Mouse (Mus musculus) CH12.LX (cell line): ENCODE data around the gene Tmem100. TPM values are rescaled to one million over a fixed set of nuclear protein-coding genes. Genes with fewer than 3 reads are reported as not detected.

ENCODE experiments used
- DNase-seq: peaks from one replicate; pipeline ENCODE4 v3.0.0-alpha.2; 2013; ENCODE audit errors: extremely low read depth
- H3K27ac ChIP-seq: 2 replicates; pipeline ENCODE4 v1.5.1; 2012; ENCODE audit warnings: low read depth, mild to moderate bottlenecking, control low read depth, moderate library complexity; ENCODE audit not compliant: insufficient read depth
- H3K27me3 ChIP-seq: replicated peaks from 2 replicates; pipeline ENCODE3; 2012; ENCODE audit warnings: inconsistent platforms
- H3K36me3 ChIP-seq, 2 experiments: replicated peaks in 1 of 2; 2 replicates each; pipeline versions ENCODE3 to v1.6.1; 2012; ENCODE audit warnings: inconsistent platforms in 1 of 2, low read length in 1 of 2, mild to moderate bottlenecking in 1 of 2, mixed read lengths in 1 of 2, moderate library complexity in 1 of 2; ENCODE audit not compliant: control insufficient read depth in 1 of 2, insufficient read depth in 1 of 2
- H3K4me1 ChIP-seq, 2 experiments: 2 replicates each; pipeline ENCODE4 v1.6.1; 2012; ENCODE audit warnings: inconsistent platforms in 1 of 2, moderate library complexity in 1 of 2; ENCODE audit not compliant: insufficient read depth in 2 of 2, control insufficient read depth in 1 of 2
- H3K4me2 ChIP-seq: 2 replicates; pipeline ENCODE4 v1.6.1; 2012; ENCODE audit warnings: low read depth, mild to moderate bottlenecking, control low read depth; ENCODE audit not compliant: poor library complexity, insufficient read depth, severe bottlenecking
- H3K4me3 ChIP-seq, 3 experiments: fragments of 150-350 bp in 1 of 3; sonication (generic) in 1 of 3; replicated peaks in 1 of 3; 2 replicates each; pipeline versions ENCODE3 to v1.5.1; 2011 to 2012; ENCODE audit warnings: low read depth in 2 of 3, low read length in 2 of 3, mild to moderate bottlenecking in 2 of 3, moderate library complexity in 2 of 3, control low read depth in 1 of 3, improper control_type of control experiment in 1 of 3, inconsistent platforms in 1 of 3, mixed read lengths in 1 of 3; ENCODE audit not compliant: poor library complexity in 1 of 3
- H3K79me2 ChIP-seq: replicated peaks from 2 replicates; pipeline ENCODE4 v1.6.1; 2012; ENCODE audit warnings: mild to moderate bottlenecking, moderate library complexity; ENCODE audit not compliant: control insufficient read depth, poor library complexity, insufficient read depth, severe bottlenecking; ENCODE audit errors: extremely low read depth
- H3K9ac ChIP-seq: 2 replicates; pipeline ENCODE4 v1.6.1; 2012; ENCODE audit warnings: low read depth, mild to moderate bottlenecking, control low read depth, moderate library complexity; ENCODE audit not compliant: insufficient read depth
- H3K9me3 ChIP-seq: replicated peaks from 2 replicates; pipeline ENCODE3; 2012; ENCODE audit warnings: low read length, inconsistent platforms, mixed read lengths
- BHLHE40 ChIP-seq: IDR thresholded peaks from 2 replicates; pipeline ENCODE4 v1.6.1; 2011; ENCODE audit warnings: mild to moderate bottlenecking, low read depth, low read length, improper control_type of control experiment
- CHD2 ChIP-seq: IDR thresholded peaks from 2 replicates; pipeline ENCODE4 v1.6.1; 2011; ENCODE audit warnings: low read length, improper control_type of control experiment
- CTCF ChIP-seq, 2 experiments: IDR thresholded peaks in 1 of 2; conservative IDR thresholded peaks in 1 of 2; 2 replicates each; pipeline ENCODE4 v1.5.1; 2011 to 2012; ENCODE audit warnings: low read depth in 2 of 2, low read length in 2 of 2, improper control_type of control experiment in 1 of 2, inconsistent platforms in 1 of 2, mild to moderate bottlenecking in 1 of 2, moderate library complexity in 1 of 2
- ELF1 ChIP-seq: IDR thresholded peaks from 2 replicates; pipeline ENCODE4 v1.6.1; 2014; ENCODE audit warnings: low read depth, mild to moderate bottlenecking, inconsistent platforms, low read length, improper control_type of control experiment
- ETS1 ChIP-seq: conservative IDR thresholded peaks from 2 replicates; pipeline ENCODE4 v1.6.1; 2012; ENCODE audit warnings: low read depth, mild to moderate bottlenecking, inconsistent platforms, low read length, improper control_type of control experiment, moderate library complexity
- IRF4 ChIP-seq: IDR thresholded peaks from 2 replicates; pipeline ENCODE4 v1.6.1; 2014; ENCODE audit warnings: low read depth, mild to moderate bottlenecking, inconsistent platforms, low read length, improper control_type of control experiment
- JUN ChIP-seq: IDR thresholded peaks from 2 replicates; pipeline ENCODE4 v1.6.1; 2011; ENCODE audit warnings: low read depth, mild to moderate bottlenecking, low read length, improper control_type of control experiment, moderate library complexity; ENCODE audit not compliant: insufficient read depth
- KAT2A ChIP-seq: IDR thresholded peaks from 2 replicates; pipeline ENCODE4 v1.6.1; 2012; ENCODE audit warnings: low read length, improper control_type of control experiment, inconsistent platforms; ENCODE audit not compliant: insufficient replicate concordance
- MAFK ChIP-seq: IDR thresholded peaks from 2 replicates; pipeline ENCODE4 v1.6.1; 2011; ENCODE audit warnings: low read length, improper control_type of control experiment; ENCODE audit not compliant: insufficient replicate concordance
- MAX ChIP-seq: IDR thresholded peaks from 2 replicates; pipeline ENCODE4 v1.6.1; 2011; ENCODE audit warnings: low read length, improper control_type of control experiment
- MAZ ChIP-seq: IDR thresholded peaks from 2 replicates; pipeline ENCODE4 v1.6.1; 2012; ENCODE audit warnings: low read depth, mild to moderate bottlenecking, inconsistent platforms, low read length, improper control_type of control experiment, moderate library complexity
- MYC ChIP-seq: IDR thresholded peaks from 2 replicates; pipeline ENCODE4 v1.6.1; 2011; ENCODE audit warnings: low read depth, mild to moderate bottlenecking, improper control_type of control experiment, low read length
- NRF1 ChIP-seq: IDR thresholded peaks from 2 replicates; pipeline ENCODE4 v1.6.1; 2014; ENCODE audit warnings: low read depth, mild to moderate bottlenecking, inconsistent platforms, low read length, improper control_type of control experiment, moderate library complexity
- RCOR1 ChIP-seq: conservative IDR thresholded peaks from 2 replicates; pipeline ENCODE4 v1.6.1; 2012; ENCODE audit warnings: low read depth, mild to moderate bottlenecking, inconsistent platforms, low read length, improper control_type of control experiment
- SIN3A ChIP-seq: IDR thresholded peaks from 2 replicates; pipeline ENCODE4 v1.6.1; 2012; ENCODE audit warnings: low read length, improper control_type of control experiment, inconsistent platforms
- SMC3 ChIP-seq: IDR thresholded peaks from 2 replicates; pipeline ENCODE4 v1.6.1; 2011; ENCODE audit warnings: low read depth, low read length, improper control_type of control experiment
- TBP ChIP-seq: conservative IDR thresholded peaks from 2 replicates; pipeline ENCODE4 v1.6.1; 2011; ENCODE audit warnings: low read depth, low read length, improper control_type of control experiment
- USF2 ChIP-seq: conservative IDR thresholded peaks from 2 replicates; pipeline ENCODE4 v1.6.1; 2011; ENCODE audit warnings: low read depth, low read length, improper control_type of control experiment
- ZMIZ1 ChIP-seq: IDR thresholded peaks from 2 replicates; pipeline ENCODE4 v1.6.1; 2012; ENCODE audit warnings: low read depth, mild to moderate bottlenecking, inconsistent platforms, low read length, improper control_type of control experiment
- ZNF384 ChIP-seq: IDR thresholded peaks from 2 replicates; pipeline ENCODE4 v1.6.1; 2012; ENCODE audit warnings: low read depth, low read length, improper control_type of control experiment, inconsistent platforms
- dilution Hi-C: fragments of 300-500 bp; cut with MboI; formaldehyde crosslinking; loops from 2 replicates; pipeline ENCODE4 v1.14.3; 2020; ENCODE audit warnings: low sequenced_read_pairs; ENCODE audit not compliant: extremely low pct_unique_long_range_greater_than_20kb, extremely low pct_ligation_motif_present
- in situ Hi-C: fragments of 300-500 bp; cut with MboI; formaldehyde crosslinking; loops from 3 replicates; pipeline ENCODE4 v1.14.3; 2019; ENCODE audit warnings: low sequenced_read_pairs, low pct_ligation_motif_present, low pct_unique_long_range_greater_than_20kb, mixed read lengths
- polyA plus RNA-seq: library from polyadenylated mRNA; unstranded; fragments of >175 nt; gene quantifications from 2 replicates; pipeline ENCODE4 v1.2.1, GENCODE M21; 2012; ENCODE audit warnings: low read depth; ENCODE audit not compliant: insufficient read length
- total RNA-seq, 2 experiments: library from RNA; depleted of rRNA; stranded (reverse); fragments of 300-350 nt in 1 of 2; fragments of >200 nt in 1 of 2; gene quantifications; 2 replicates each; pipeline ENCODE4 v1.2.3; 2012 to 2014

Tmem100 gene
- total and polyA plus RNA-seq, 3 experiments, result 0.30 to 3.5 (median 1.0) TPM

GRCm38 (mm10) chr11:90057070-90057469, 26.9 kb downstream of the Tmem100 start:
- in situ Hi-C loops (no loop called here), dilution Hi-C loops (no loop called here)
- H3K79me2 ChIP-seq, result no peaks in the 10 kb centered on the region
- no peaks in the 10 kb centered on the region for H3K4me1 ChIP-seq
- no peaks in the 10 kb centered on the region for H3K27me3 ChIP-seq
- H3K4me2 ChIP-seq, result no peak overlapping the region
- H3K4me3 ChIP-seq, result no peak overlapping the region
- H3K27ac ChIP-seq, result no peak overlapping the region
- DNase-seq, result no peak
- H3K36me3 ChIP-seq, result no peaks in the 10 kb centered on the region
- no peak overlapping the region for H3K9ac ChIP-seq
- TF ChIP-seq JUN (no peak), MYC (no peak), MAZ (no peak), ELF1 (no peak)
- peaks cover 7% of the 10 kb centered on the region for H3K9me3 ChIP-seq

DNA sequence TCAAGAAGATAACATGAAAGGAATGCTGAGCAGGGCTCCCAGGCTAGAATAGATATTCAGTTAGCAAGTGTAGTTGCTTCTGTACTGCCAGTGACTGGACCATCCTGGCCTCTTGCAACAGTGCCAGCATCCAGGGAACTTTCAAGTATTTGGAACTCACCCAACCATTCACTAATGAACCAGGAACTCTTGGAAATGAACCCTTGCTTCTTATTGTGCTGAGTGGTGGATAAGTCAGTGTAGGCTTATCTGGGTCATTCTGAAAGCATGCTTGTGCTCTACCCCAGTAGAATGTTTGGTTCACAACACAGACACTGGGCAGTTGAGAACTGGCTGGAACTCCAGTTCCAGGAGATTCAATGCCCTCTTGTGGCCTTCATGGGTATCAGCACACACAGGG, 29.1 kb downstream of the Tmem100 start:
- H3K27me3 ChIP-seq, result peaks cover 2% of the 10 kb centered on the region
- no peaks in the 10 kb centered on the region for H3K36me3 ChIP-seq
- H3K4me3 ChIP-seq, result no peak overlapping the region
- peaks cover 9% of the 10 kb centered on the region for H3K9me3 ChIP-seq
- H3K27ac ChIP-seq, result no peak overlapping the region
- in situ Hi-C loops, result no loop called here
- no peak for DNase-seq
- no peak overlapping the region for H3K9ac ChIP-seq
- TF ChIP-seq BHLHE40 (no peak), CTCF (conservative IDR thresholded peaks at IDR 0.05 in 1 of 2, IDR thresholded peaks at IDR 0.05 in 1 of 2; ENCODE audit: low read depth in 2 of 2, low read length in 2 of 2) (no peak), JUN (no peak)
- H3K4me2 ChIP-seq, result no peak overlapping the region
- H3K4me1 ChIP-seq, result no peaks in the 10 kb centered on the region
- H3K79me2 ChIP-seq, result no peaks in the 10 kb centered on the region
- dilution Hi-C loops, result no loop called here

- dilution Hi-C loops (no loop called here), in situ Hi-C loops (no loop called here)
- H3K27me3 ChIP-seq, result peaks cover 2% of the 10 kb centered on the region
- H3K4me3 ChIP-seq, result no peak overlapping the region
- H3K36me3 ChIP-seq, result no peaks in the 10 kb centered on the region
- H3K4me2 ChIP-seq, result no peak overlapping the region
- H3K9me3 ChIP-seq, result peaks cover 9% of the 10 kb centered on the region
- no peak for TF ChIP-seq RCOR1
- no peak for TF ChIP-seq CTCF (conservative IDR thresholded peaks at IDR 0.05 in 1 of 2, IDR thresholded peaks at IDR 0.05 in 1 of 2; ENCODE audit: low read depth in 2 of 2, low read length in 2 of 2)
- no peak for TF ChIP-seq NRF1
- TF ChIP-seq ZNF384, result no peak
- TF ChIP-seq SIN3A, result no peak
- no peak for TF ChIP-seq BHLHE40
- TF ChIP-seq CHD2, result no peak
- TF ChIP-seq SMC3, result no peak
- TF ChIP-seq TBP, result no peak
- TF ChIP-seq ETS1, result no peak
- TF ChIP-seq ZMIZ1, result no peak
- no peak for TF ChIP-seq MAZ
- TF ChIP-seq MAX, result no peak
- no peak for TF ChIP-seq MAFK
- TF ChIP-seq KAT2A, result no peak
- TF ChIP-seq USF2, result no peak
- no peak for TF ChIP-seq IRF4
- TF ChIP-seq, all 38 proteins: peak for 0
- Histone ChIP-seq H3K4me1 (no peaks in the 10 kb centered on the region; a peak in 1 of 4 replicates), H3K79me2 (no peaks in the 10 kb centered on the region), H3K9ac (no peak overlapping the region), H3K27ac (no peak overlapping the region)
- DNase-seq, result no peak
These were observed 32.5 kb downstream of the Tmem100 start for GRCm38 (mm10) chr11:90062657-90063056.
